Comparison of ENCODE assay signal across 17 mouse cellular contexts in the genomic region with DNA sequence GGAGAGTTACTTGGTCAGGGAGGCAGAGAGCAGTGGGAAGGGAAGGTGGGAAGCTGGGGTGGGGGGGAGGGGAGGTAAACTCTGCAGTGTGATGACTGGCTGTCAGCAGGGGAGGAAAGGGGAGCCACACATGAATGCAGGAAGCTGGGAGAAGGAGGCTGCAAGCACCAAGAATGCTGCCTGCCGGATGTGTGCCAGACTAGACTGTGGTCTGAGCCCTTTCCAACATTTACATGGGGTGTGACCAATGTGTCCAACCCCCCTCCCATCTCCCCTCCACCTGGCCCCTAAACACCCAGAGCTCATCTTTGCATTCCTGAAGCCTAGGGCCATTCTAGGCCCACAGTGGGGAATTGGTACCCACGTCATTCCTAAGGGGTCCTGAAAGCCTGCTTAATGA. TPM values are rescaled to one million over a fixed set of nuclear protein-coding genes. Genes with fewer than 3 reads are reported as not detected.
DNase-seq lines count a peak whose midpoint lies in the region; ATAC-seq and TF ChIP-seq lines count a peak whose summit lies in the region.
"Had no signal": no experiment of that assay in that cellular context is flagged by ENCODE, and none has a peak within 500 bp of the region (broad histone marks: within the 10 kb centered on the region; RNA-seq: fewer than 3 reads in every experiment).

No protein-coding gene starts in this region.

- H3K9me3 ChIP-seq in heart, embryonic 11.5 days (replicated peaks; ENCODE audit: control insufficient read depth, low read length) = no peaks in the 10 kb centered on the region
- H3K9me3 ChIP-seq in lung, postnatal 0 days (ENCODE audit: low read length) = no peaks in the 10 kb centered on the region
- H3K9me3 ChIP-seq in limb, embryonic 13.5 days = no peaks in the 10 kb centered on the region
- H3K9me3 ChIP-seq: forebrain, embryonic 15.5 days had no signal

- WGBS in heart, embryonic 11.5 days (ENCODE audit: insufficient replicate concordance) = 13% methylated on average over 2 of the region's 2 CpGs
- 45% methylated on average over 2 of the region's 2 CpGs for WGBS in lung, postnatal 0 days
- WGBS in limb, embryonic 13.5 days = 41% methylated on average over 2 of the region's 2 CpGs

- H3K4me2 ChIP-seq in heart, embryonic 11.5 days = no peak overlapping the region
- no peak overlapping the region for H3K4me2 ChIP-seq in lung, postnatal 0 days (replicated peaks; ENCODE audit: low read depth, low read length)
- H3K4me2 ChIP-seq in limb, embryonic 13.5 days (replicated peaks) = no peak overlapping the region
- H3K4me2 ChIP-seq: forebrain, embryonic 15.5 days had no signal

- no peak for TF ChIP-seq EP300 in lung, postnatal 0 days (IDR thresholded peaks at IDR 0.05)

- H3K4me1 ChIP-seq in heart, embryonic 11.5 days (ENCODE audit: control insufficient read depth, insufficient read depth, low read length) = peaks cover 19% of the 10 kb centered on the region
- H3K4me1 ChIP-seq in lung, postnatal 0 days (ENCODE audit: insufficient read depth, low read depth, low read length) = no peaks in the 10 kb centered on the region
- H3K4me1 ChIP-seq in limb, embryonic 13.5 days = peaks cover 28% of the 10 kb centered on the region
- H3K4me1 ChIP-seq: forebrain, embryonic 15.5 days had no signal

- ATAC-seq in heart, embryonic 11.5 days (replicated peaks; ENCODE audit: insufficient number of reproducible peaks, low FRiP score, low TSS enrichment) = no peak
- ATAC-seq in lung, postnatal 0 days = no peak
- ATAC-seq in limb, embryonic 13.5 days (ENCODE audit: low FRiP score, low read depth) = no peak
- ATAC-seq: forebrain, embryonic 15.5 days; liver, postnatal 0 days; Patski had no signal

- no peaks in the 10 kb centered on the region; the same call in 1 of the 2 replicates for H3K36me3 ChIP-seq in heart, embryonic 11.5 days (ENCODE audit: control insufficient read depth, insufficient read depth, low read length)
- H3K36me3 ChIP-seq in lung, postnatal 0 days (ENCODE audit: insufficient read depth, low read length) = no peaks in the 10 kb centered on the region
- peaks cover 41% of the 10 kb centered on the region for H3K36me3 ChIP-seq in limb, embryonic 13.5 days

- H3K27me3 ChIP-seq in heart, embryonic 11.5 days (ENCODE audit: control insufficient read depth, insufficient read depth, low read length) = no peaks in the 10 kb centered on the region
- H3K27me3 ChIP-seq in lung, postnatal 0 days (replicated peaks; ENCODE audit: insufficient read depth, low read length) = no peaks in the 10 kb centered on the region
- H3K27me3 ChIP-seq in limb, embryonic 13.5 days = peaks cover 9% of the 10 kb centered on the region
- H3K27me3 ChIP-seq: forebrain, embryonic 15.5 days; Patski had no signal

- no peak overlapping the region for H3K9ac ChIP-seq in heart, embryonic 11.5 days (ENCODE audit: low read depth, low read length)
- H3K9ac ChIP-seq in lung, postnatal 0 days (replicated peaks; ENCODE audit: low read depth) = no peak overlapping the region
- no peak overlapping the region for H3K9ac ChIP-seq in limb, embryonic 13.5 days
- H3K9ac ChIP-seq: forebrain, embryonic 15.5 days; liver, postnatal 0 days had no signal

- H3K27ac ChIP-seq in heart, embryonic 11.5 days (ENCODE audit: low read depth, low read length) = peak overlapping the region; percentile 57
- H3K27ac ChIP-seq in lung, postnatal 0 days (ENCODE audit: low read length) = no peak overlapping the region
- peak overlapping the region; percentile 33; the same call in 1 of the 2 replicates for H3K27ac ChIP-seq in limb, embryonic 13.5 days
- H3K27ac ChIP-seq: forebrain, embryonic 15.5 days had no signal

- no peak overlapping the region for H3K4me3 ChIP-seq in heart, embryonic 11.5 days (ENCODE audit: low read depth, low read length)
- H3K4me3 ChIP-seq in lung, postnatal 0 days (ENCODE audit: low read depth, low read length) = no peak overlapping the region
- H3K4me3 ChIP-seq in limb, embryonic 13.5 days = no peak overlapping the region
- H3K4me3 ChIP-seq: forebrain, embryonic 15.5 days had no signal

- TF ChIP-seq CTCF in lung, postnatal 0 days (IDR thresholded peaks at IDR 0.05) = no peak

- no peak for DNase-seq in heart, adult 8-10 months (ENCODE audit: low spot score)
- DNase-seq in lung, postnatal 10 days = peak; percentile 14
- DNase-seq in lung, postnatal 0 days (ENCODE audit: low spot score) = no peak
- DNase-seq in ZHBTc4 (ENCODE audit: low read depth, low spot score) = peak; percentile 89
- DNase-seq in layer of hippocampus, postnatal 14 days (ENCODE audit: low spot score in 2 of 2) = no peak
- no peak for DNase-seq in thymus, postnatal 10 days (ENCODE audit: low spot score in 2 of 2)
- DNase-seq: cerebellum, adult 2 months; kidney, adult 18-20 months; layer of hippocampus, postnatal 36 days; right cerebral cortex, postnatal 14 days had no signal

RNA-seq across cellular contexts. Expression of gene Tppp3, which starts 9.7 kb away (rescaled TPM):
- 21.0 and 21.1 TPM in 2 replicates for polyA plus RNA-seq in heart, embryonic 11.5 days (2014; fragmentation: Nextera tagmentation; extraction: Ambion mirVana)
- 10 to 100 TPM; 25.8 to 42.5 (median 34.9) TPM for total RNA-seq in heart, adult 8-10 months (2022)
- polyA plus RNA-seq in lung, postnatal 0 days (2015; fragmentation: Nextera tagmentation; extraction: Ambion mirVana) = 675 and 696 TPM in 2 replicates
- 65.4 and 71.1 TPM in 2 replicates for polyA plus RNA-seq in limb, embryonic 13.5 days (2015; fragmentation: Nextera tagmentation; extraction: Ambion mirVana)
- 10 to 100 TPM; 29.0 to 30.2 TPM for total RNA-seq in layer of hippocampus, postnatal 14 days (2021)

RNA-seq across cellular contexts. Expression of gene Zdhhc1, which starts 15.7 kb away (rescaled TPM):
- 15.0 and 17.1 TPM in 2 replicates for polyA plus RNA-seq in heart, embryonic 11.5 days (2014; fragmentation: Nextera tagmentation; extraction: Ambion mirVana)
- total RNA-seq in heart, adult 8-10 months (2022) = 10 to 100 TPM; 13.0 to 15.3 (median 13.5) TPM
- polyA plus RNA-seq in lung, postnatal 0 days (2015; fragmentation: Nextera tagmentation; extraction: Ambion mirVana) = 40.6 and 41.7 TPM in 2 replicates
- 42.5 and 45.3 TPM in 2 replicates for polyA plus RNA-seq in limb, embryonic 13.5 days (2015; fragmentation: Nextera tagmentation; extraction: Ambion mirVana)
- total RNA-seq in layer of hippocampus, postnatal 14 days (2021) = 10 to 100 TPM; 20.8 to 22.4 TPM

RNA-seq across cellular contexts. Expression of gene Hsd11b2, which starts 37.5 kb away (rescaled TPM):
- polyA plus RNA-seq in heart, embryonic 11.5 days (2014; fragmentation: Nextera tagmentation; extraction: Ambion mirVana) = 6.4 and 8.2 TPM in 2 replicates
- under 1 TPM in 1 of 4 experiments, not detected in 3; 0.22 TPM for total RNA-seq in heart, adult 8-10 months (2022)
- 1.8 and 2.9 TPM in 2 replicates for polyA plus RNA-seq in lung, postnatal 0 days (2015; fragmentation: Nextera tagmentation; extraction: Ambion mirVana)
- 5.9 and 7.6 TPM in 2 replicates for polyA plus RNA-seq in limb, embryonic 13.5 days (2015; fragmentation: Nextera tagmentation; extraction: Ambion mirVana)
- total RNA-seq in layer of hippocampus, postnatal 14 days (2021) = under 1 TPM; 0.18 to 0.21 TPM
- total RNA-seq: layer of hippocampus, postnatal 36 days; left cerebral cortex, postnatal 4 days; megakaryocyte, adult 5-6 weeks had no signal

Comparison
In these comparisons a context has a peak if more than half of its experiments do, and no peak if none do; other contexts are left out.
1. DNase-seq: peak in lung, postnatal 10 days (single experiment) and ZHBTc4 (single experiment); none in heart, adult 8-10 months (single experiment), lung, postnatal 0 days (single experiment), layer of hippocampus, postnatal 14 days (0 of 2) and thymus, postnatal 10 days (0 of 2).